Mouse (Mus musculus): ENCODE results near the gene Dnajc5.

Dnajc5 gene

GRCm38 (mm10) chr2:181573961-181574360, 53.7 kb downstream of the Dnajc5 start:
- no peak for DNase-seq

DNA sequence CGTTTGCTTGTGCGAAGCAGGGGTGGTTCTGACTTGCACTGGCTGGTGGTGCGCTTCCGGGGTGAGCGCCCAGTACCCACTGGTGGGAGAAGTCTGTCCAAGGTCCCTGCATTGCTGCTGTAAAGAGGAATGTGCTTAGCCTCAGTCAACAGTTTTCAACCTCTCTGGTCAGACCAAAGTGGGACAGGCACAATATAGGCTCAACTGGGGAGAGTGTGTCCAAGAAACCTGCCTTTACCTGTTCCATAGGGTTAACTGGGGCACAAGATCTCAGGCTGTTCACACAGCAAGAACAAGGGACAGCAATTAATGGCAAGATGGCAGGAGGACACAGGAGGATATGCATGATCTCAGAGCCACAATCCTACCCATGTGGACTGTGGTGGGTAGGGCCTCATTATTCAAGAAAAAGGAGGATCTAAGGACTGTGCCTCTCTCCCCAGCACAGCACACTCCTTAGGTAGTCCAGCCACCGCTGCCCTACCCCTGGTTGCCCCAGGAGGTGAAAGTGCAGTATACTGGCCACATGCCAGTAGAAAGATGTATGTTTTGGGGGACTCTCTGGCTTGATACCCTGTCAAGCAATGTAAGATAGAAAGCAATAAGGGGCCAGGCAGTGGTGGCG, 54.7 kb downstream of the Dnajc5 start:
- DNase-seq, result no peak

GRCm38 (mm10) chr2:181576613-181577012, 56.3 kb downstream of the Dnajc5 start:
- DNase-seq, result no peak

DNA sequence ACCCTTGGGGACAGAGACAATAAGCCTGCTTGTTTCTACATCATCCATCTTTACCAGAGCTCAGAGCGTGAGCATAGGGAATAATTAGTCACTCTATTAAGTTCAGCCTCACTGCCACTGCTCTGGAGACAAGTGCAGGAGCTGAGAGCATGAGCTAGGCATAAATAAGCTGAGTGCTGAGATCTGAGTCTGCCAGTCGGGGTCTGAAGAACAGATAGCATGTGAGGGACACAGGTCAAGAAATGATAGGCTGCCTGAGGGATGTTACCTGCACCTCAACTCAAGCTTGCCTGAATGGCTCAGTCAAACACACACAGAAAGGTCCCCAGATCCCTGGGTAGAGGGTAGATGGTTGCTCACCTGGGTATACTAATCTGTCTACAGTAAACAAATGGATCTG, 56.8 kb downstream of the Dnajc5 start:
- DNase-seq, result no peak

DNA sequence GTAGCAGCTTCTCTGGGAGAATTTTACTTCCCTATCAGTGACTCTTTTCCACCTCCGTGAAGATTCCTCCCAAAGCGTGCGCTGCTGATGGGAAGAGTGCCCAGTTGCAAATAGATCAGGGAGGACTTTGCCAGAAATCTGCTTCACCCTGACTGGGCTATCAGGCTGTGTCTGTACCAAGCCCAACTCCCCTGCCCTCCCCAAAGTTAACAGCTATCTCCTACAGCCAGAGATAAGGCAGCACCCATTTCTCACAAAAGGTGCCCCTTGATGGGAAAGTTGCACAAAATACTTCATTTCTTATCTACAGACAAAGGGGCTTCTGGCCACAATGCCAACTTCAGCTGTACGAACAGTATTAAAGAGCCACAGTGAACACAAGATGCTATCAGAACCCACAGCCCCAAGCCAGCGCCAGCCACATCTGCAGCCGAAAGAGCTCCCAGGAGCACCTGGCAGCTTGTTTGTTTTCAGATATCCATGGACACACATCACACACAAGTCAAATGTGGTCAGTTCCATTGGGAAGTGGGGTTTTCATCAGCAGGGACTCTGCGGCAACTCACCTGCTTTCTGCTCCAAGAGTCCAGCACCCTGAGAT, 57.8 kb downstream of the Dnajc5 start:
- DNase-seq, result no peak

- DNase-seq, result no peak
These were observed 58.7 kb downstream of the Dnajc5 start for GRCm38 (mm10) chr2:181578790-181579618.

- no peak for DNase-seq
These were observed 59.4 kb downstream of the Dnajc5 start for GRCm38 (mm10) chr2:181579681-181580080.

DNA sequence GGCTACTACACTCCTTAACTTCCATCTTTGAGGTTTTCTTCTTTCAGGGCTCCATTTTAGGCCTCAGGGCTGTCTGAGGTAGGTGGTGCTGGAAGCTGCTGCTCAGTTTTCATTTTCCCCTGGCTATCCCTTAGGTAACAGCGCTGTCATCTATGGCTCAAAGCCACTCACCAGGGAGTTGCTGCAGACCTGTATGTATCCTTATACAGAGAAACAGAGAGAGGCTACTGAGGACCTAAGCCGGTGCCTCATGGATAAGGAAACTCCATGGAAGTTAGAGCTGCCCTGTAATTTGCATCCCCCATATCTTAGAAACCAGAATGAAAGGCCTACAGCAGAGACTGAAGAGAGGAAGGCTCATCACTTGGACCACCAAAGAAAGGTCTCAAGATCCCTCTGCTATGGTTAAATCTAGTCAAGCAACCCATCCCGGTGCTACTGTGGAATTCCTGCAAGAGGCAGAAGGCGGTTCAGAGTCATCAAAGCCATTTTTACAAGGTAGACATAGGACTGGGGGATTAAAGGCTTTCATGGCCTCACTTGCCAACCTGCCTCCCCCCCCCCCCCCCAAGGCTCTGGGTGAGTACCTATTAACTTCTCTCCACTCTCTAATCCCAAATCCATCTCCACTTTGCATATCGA, 60.0 kb downstream of the Dnajc5 start:
- DNase-seq, result no peak

- DNase-seq, result peak; percentile 86
These were observed 60.7 kb downstream of the Dnajc5 start for GRCm38 (mm10) chr2:181581016-181581401.

- DNase-seq, result peak; percentile 87
These were observed 61.3 kb downstream of the Dnajc5 start for GRCm38 (mm10) chr2:181581402-181582120.

- DNase-seq, result no peak
These were observed 62.1 kb downstream of the Dnajc5 start for GRCm38 (mm10) chr2:181582358-181582757.

- DNase-seq, result no peak
These were observed 62.7 kb downstream of the Dnajc5 start for GRCm38 (mm10) chr2:181582939-181583338.

GRCm38 (mm10) chr2:181583460-181584257, 63.4 kb downstream of the Dnajc5 start:
- no peak for DNase-seq

DNA sequence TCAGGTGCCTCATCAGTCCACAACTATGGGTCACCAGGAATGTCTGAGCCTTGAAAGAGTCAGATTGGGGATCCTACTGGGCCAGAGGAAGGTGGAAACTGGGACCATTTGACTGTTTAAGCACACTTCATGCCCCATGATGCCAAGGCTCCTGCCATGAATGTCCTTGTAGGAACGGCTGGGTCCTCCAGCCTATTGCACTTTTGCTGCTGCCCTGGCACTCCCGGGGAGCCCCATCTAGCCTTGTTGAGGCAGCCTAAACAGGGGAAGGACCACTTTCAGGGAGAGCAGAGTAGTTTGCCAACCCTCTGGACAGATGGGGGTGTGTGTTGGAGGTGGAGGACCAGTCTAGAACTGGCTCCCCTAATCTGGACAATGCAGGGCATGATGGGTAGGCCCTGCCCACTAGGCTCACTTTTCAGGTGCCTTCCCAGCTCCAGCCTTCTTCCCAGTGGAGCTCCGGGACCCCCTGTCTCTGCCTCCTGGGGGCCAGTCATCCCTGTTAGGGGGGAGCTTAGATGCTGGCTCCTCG, 64.2 kb downstream of the Dnajc5 start, which contains the start of gene Uckl1:
Uckl1 (minus strand) TSS at position 482 of the 532 bp plus-strand sequence.
- DNase-seq, result no peak

GRCm38 (mm10) chr2:181585506-181585905, 65.2 kb downstream of the Dnajc5 start:
- no peak for DNase-seq

DNA sequence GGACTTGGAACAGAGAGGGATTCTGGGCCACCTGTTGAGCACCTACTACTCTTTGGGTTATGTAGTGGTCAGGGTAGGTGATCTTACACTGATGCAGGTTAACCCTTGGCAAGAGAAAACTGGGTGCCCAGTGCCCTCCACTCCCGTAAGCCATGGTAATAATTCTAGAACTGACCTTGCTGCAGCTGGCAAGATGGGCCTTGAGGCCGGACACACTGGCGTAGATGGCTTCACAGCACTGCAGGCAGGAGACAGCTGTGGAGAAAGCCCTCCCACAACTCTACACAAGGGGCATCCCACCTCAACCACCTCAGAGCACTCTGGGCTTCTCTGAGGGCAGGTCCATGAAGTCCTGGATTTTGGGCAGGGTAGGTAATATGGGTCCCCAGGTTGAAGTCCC, 65.8 kb downstream of the Dnajc5 start:
- no peak for DNase-seq

DNA sequence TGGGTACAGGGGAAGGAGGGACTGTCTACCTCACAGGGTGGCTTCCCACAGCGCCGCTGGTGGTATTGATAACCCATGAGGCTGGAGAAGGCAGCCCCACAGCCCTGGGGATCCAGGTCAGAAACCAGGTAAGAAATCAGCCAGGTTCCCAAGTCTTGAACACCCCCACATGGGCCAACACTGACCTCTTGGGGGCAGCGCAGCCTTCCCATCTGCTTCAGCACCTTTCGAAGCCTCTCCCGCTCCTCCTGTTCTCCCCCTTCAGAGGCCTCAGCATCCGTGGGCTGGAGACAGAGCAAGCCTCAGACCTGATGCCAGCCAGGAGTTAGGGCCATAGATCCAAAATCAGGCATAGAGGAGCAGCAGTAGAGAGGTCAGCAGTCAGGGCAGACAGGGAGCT, 67.5 kb downstream of the Dnajc5 start:
- DNase-seq, result no peak

DNA sequence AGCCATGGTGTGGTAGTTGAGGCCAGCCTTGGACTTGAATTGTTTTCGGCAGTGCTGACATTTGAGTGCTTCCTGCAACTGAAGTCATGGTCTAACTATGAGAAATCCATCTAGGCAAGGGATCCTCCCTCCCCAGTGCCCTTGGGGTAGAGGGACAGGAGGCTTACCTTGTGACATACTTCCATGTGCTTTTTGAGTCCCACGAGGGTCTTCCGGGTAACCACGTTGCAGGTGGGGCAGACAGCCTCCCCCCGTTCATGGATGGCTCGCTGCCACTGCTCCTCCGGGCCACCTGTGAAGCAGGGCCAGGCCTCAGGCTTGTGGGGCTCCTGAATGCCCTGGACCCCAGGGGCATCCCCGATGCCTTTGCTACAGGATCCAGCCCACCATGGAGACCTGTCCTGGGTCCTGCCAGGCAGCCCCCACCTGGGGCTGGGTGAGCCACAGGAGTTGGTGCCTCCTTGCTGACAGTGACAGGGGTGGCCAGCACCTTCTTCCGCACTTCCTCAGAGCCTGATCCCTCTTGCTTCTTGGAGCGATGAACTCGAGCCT, 68.0 kb downstream of the Dnajc5 start:
- no peak for DNase-seq

- DNase-seq, result no peak
These were observed 68.9 kb downstream of the Dnajc5 start for GRCm38 (mm10) chr2:181589011-181589731.

- no peak for DNase-seq
These were observed 69.4 kb downstream of the Dnajc5 start for GRCm38 (mm10) chr2:181589732-181590105.

DNA sequence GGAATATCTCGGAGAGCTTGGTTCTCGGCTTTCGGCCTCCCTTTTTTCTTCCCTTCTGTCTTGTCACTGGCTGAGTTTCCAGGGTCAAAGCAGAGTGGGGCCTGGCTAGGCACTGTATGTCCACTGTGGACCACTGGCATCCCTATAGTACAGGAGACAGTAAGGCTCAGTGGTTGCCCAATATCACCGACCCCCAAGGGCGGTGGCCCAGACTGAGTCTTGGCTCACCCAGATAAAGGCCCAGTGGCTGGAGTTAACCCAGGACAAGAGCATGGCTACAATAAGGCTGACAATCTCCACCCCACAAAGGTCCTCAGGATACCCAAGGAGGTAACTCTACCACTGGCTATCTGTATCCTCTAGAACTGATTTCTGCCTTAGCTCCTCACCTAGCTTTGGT, 70.2 kb downstream of the Dnajc5 start:
- DNase-seq, result no peak
